Mouse (Mus musculus) CH12.LX (cell line): ENCODE measurements around the gene Glis3.

Source experiments
- KAT2A ChIP-seq: IDR thresholded peaks from 2 replicates; pipeline ENCODE4 v1.6.1; 2012; ENCODE audit warnings: low read length, improper control_type of control experiment, inconsistent platforms; ENCODE audit not compliant: insufficient replicate concordance
- MXI1 ChIP-seq: IDR thresholded peaks from 2 replicates; pipeline ENCODE4 v1.6.1; 2011; ENCODE audit warnings: mild to moderate bottlenecking, low read depth, low read length, improper control_type of control experiment
- POLR2A ChIP-seq: IDR thresholded peaks from 2 replicates; pipeline ENCODE4 v1.6.1; 2011; ENCODE audit warnings: low read depth, mild to moderate bottlenecking, improper control_type of control experiment, low read length

- TF ChIP-seq POLR2A: no peak
- no peak for TF ChIP-seq MXI1
- no peak for TF ChIP-seq KAT2A
Measured at GRCm38 (mm10) chr19:28533576-28533975, 146.3 kb downstream of the Glis3 start.
